Mouse (Mus musculus): ENCODE data around the gene Mybph.
"Not testable (repeated sequence)": the region's sequence is repeated elsewhere in the genome, so short reads cannot be mapped to it uniquely, and the experiment has no call there.

Mybph gene

GRCm38 (mm10) chr1:134234455-134235390 is 41.5 kb downstream of the Mybph start:
- peak; percentile 96 for DNase-seq

DNA sequence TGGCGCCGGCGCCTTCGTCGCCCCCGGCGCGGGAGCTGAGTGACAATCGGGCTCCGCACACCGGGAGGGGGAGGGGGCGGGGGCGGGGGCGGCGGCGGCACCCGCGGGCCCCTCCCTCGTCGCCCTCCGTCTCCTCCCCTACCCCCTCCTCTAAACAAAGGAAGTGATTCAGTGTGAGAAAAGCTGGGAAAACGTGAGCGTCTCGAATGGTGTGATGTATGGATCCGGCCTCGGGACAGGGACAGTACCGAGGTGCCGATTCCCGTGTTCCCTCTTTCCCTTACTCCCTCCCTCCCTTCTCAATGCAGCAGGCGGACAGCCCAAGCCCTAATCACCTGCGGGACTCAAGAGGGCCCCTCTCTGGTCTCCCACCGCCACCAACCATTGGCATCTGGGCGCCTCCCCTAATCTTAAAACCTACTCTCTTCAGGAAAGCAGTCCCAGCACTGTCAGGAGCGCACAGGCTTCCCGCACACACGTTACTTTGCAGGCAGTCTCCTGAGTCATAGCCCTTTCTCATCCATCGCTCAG is 42.2 kb downstream of the Mybph start, which contains the start of gene Adora1:
Adora1 (minus strand) TSS at position 41 of the 531 bp plus-strand sequence.
- DNase-seq = peak; percentile 87

DNA sequence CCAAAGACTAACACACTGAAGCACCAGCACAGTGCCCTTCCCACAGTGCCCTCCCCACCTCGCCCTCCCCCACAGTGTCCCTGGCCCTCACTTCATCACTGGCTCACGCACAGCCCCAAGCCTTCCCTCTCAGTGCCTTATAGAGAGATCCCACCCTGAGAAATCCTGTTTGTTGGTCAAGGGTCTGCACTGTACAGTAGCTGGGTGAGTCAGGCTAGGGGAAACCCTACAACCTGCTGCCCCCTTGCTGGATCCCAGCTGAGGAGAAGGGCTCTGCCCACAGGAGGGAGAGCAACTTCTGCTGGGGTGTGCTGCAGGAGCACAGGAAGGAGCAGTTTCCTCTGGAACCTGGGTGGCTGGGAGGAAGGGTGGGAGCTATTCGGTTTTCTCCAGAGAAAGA is 42.9 kb downstream of the Mybph start:
- DNase-seq = peak; percentile 78

- DNase-seq = no peak
Observed at GRCm38 (mm10) chr1:134237438-134237837, 44.2 kb downstream of the Mybph start.

DNA sequence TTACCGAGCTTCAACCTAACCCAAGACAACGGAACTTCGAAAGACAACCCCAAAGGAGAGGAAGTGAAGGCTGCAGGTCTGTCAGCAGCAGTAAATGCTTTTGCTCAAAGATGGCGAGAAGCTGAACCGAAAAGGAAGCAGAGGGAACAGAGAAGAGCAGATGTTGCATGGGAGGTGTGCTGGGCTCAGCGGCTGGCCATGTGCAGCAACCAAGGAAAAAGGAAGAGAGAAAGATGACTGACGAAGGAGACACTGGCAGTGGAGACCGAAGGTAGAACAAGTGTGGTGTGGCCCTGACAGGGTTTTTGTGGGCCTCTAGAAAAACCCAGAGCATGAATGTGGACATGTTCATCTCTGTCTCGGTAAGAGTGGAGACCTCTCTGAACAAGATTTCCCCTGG is 47.5 kb downstream of the Mybph start:
- DNase-seq = no peak

GRCm38 (mm10) chr1:134241298-134241697 is 48.0 kb downstream of the Mybph start:
- DNase-seq = no peak

DNA sequence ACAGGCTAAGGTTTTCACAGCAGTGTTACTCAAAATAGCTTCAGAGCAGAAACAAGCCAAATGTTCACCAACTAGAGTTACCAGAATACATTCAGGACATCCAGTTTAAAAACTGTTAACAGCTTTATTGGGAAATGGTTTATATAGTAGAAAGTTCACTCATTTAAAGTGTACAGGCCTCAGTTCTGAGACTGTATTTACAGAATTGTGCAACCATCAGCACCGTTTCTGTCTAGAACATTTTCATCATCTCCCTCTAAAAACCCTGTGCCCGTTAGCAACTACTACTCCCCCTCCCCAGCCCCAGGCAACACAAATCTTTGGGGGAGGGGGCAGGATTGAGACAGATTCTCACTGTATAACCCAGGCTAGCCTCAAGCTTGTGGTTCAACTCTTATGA is 49.0 kb downstream of the Mybph start:
- no peak for DNase-seq

GRCm38 (mm10) chr1:134243505-134243904 is 50.3 kb downstream of the Mybph start:
- DNase-seq = no peak

GRCm38 (mm10) chr1:134243948-134244914 is 51.0 kb downstream of the Mybph start:
- DNase-seq = peak; percentile 97

GRCm38 (mm10) chr1:134245004-134245717 is 51.9 kb downstream of the Mybph start:
- peak; percentile 90 for DNase-seq

DNA sequence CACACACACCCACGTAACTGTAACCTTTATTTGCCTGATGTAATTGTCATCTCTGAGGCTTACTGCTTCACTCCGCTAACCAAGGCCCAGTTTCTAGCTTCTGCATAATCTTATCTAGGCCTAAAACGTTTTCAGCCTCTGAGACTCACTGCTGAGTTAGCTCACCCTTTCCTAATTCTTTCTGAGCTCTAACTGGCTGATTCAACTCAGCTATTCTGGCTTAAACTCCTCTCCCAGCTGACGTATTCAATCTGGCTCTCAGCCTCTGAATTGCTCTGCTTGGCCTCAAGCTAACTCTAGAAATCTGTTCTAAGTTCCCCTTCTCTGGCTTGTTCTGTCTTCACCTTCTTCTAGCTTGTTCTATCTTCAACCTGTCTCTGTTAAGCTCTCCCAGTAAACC is 53.3 kb downstream of the Mybph start:
- peak; percentile 91 for DNase-seq

GRCm38 (mm10) chr1:134249681-134250080 is 56.4 kb downstream of the Mybph start:
- DNase-seq = not testable (repeated sequence)

Data from heart, adult 11 months (tissue).